Mouse (Mus musculus) liver, embryonic 14.5 days (tissue): ENCODE results near the gene Lcmt1.

Experiments used
- CTCF ChIP-seq: IDR thresholded peaks from 2 replicates; pipeline ENCODE4 v1.5.1; 2016; ENCODE audit warnings: antibody characterized with exemption, low read depth, control low read depth
- EP300 ChIP-seq: IDR thresholded peaks from 2 replicates; pipeline ENCODE4 v1.6.1; 2016; ENCODE audit warnings: antibody characterized with exemption, low read depth

GRCm38 (mm10) chr7:123323388-123323787 lies 46.2 kb upstream of the Lcmt1 start:
- TF ChIP-seq CTCF (no peak), EP300 (no peak)
